Mouse (Mus musculus) lung, adult 2 months (tissue): ENCODE data around the gene Lep. TPM values are rescaled to one million over a fixed set of nuclear protein-coding genes. Genes with fewer than 3 reads are reported as not detected.
A peak's percentile ranks its signal among the peaks of the same experiment; 100 is the strongest.

ENCODE experiments used
- DNase-seq: peaks from one replicate; pipeline ENCODE4 v3.0.0; 2022
- H3K4me1 ChIP-seq: fragments of 200-500 bp; 2 replicates; pipeline ENCODE4 v1.6.1; 2011; ENCODE audit warnings: low read length; ENCODE audit not compliant: control insufficient read depth, insufficient read depth
- H3K4me3 ChIP-seq: fragments of 200-500 bp; replicated peaks from 2 replicates; pipeline ENCODE3; 2011; ENCODE audit warnings: low read depth, mild to moderate bottlenecking, control low read depth, low read length; ENCODE audit errors: extremely low read depth
- CTCF ChIP-seq: fragments of 200-500 bp; IDR thresholded peaks from 2 replicates; pipeline ENCODE4 v1.5.1; 2011; ENCODE audit warnings: mild to moderate bottlenecking, low read length, control low read depth; ENCODE audit not compliant: insufficient read depth
- POLR2A ChIP-seq: fragments of 200-500 bp; IDR thresholded peaks from 2 replicates; pipeline ENCODE4 v1.6.1; 2011; ENCODE audit warnings: low read depth, mild to moderate bottlenecking, control low read depth, low read length, borderline replicate concordance; ENCODE audit errors: extremely low read depth
- WGBS: fragments of 180-500 bp; shearing (Covaris S2); methylation state at CpG from one replicate; pipeline ENCODE4 v1.1.7; 2018; 5-methylcytosine and 5-hydroxymethylcytosine counted together
- polyA plus RNA-seq: library from polyadenylated mRNA; depleted of rRNA; stranded (reverse); fragments of >200 nt; gene quantifications from 2 replicates; pipeline ENCODE4 v1.2.3, GENCODE M21; 2012

The Lep gene
- polyA plus RNA-seq, 1 experiment = 1.6 TPM

DNA sequence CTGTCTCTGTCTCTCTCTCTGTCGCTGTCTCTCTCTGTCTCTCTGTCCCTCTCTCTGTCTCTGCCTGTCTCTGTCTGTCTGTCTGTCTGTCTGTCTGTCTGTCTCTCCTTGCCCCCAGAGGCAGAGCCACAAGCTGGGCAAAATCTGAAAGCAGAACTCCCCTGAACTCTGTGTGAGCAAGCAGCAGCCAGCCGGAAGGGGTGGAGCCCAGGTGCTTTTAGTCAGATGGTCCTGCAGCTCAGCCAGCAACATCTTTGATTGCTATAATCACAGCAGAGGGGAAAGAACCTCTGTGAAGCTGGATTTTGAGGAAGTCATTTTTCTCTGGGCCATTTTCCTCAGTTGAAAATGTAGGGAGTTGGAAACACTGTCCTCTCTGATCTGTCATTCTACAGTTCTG, 19.8 kb upstream of the Lep start:
- WGBS = 85% methylated on average over 2 of the region's 2 CpGs
- no peak for DNase-seq
- no peak for TF ChIP-seq CTCF
- no peak for TF ChIP-seq POLR2A
- H3K4me3 ChIP-seq = no peak overlapping the region
- H3K4me1 ChIP-seq = no peaks in the 10 kb centered on the region

DNA sequence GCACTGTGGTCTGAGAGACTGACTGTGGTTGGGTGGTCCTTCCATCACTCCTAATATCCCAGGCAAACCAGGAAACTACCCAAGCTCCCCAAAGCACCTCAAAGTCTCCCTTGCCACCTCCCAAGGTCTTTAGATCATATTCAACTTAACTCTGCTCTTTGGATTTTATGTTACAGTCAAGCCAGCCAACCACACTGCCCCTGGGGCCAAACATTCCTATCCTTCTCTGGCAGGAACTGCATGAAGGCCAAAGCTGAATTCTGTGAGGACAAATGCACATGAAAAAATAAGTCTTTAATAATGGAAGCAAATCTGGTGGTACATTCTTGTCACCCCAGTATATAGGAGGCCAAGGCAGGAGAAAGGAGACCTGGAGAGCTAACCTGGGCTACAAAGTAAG, 16.0 kb upstream of the Lep start:
- no peaks in the 10 kb centered on the region for H3K4me1 ChIP-seq
- no peak for DNase-seq
- TF ChIP-seq POLR2A (no peak), CTCF (no peak)
- no peak overlapping the region for H3K4me3 ChIP-seq

DNA sequence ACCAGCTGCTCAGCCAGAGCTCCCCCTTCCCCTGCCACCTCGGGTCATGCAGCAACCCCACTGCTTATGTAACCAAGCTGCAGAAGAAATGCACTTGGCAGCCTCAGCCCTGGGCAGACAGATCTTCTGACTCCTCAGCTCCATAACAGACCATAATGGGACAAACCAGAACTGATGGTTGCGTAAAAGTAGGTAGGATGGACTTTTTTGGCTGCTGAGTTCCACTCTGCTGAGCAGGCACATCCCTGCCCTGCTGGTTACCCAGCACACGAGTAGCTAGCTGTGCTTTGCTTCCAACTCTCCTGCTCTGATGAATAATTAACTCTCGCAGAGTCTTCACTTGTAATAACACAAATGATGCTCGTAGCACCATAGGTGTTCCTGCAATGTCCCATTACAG, 10.1 kb upstream of the Lep start:
- no peak for TF ChIP-seq POLR2A
- no peak for TF ChIP-seq CTCF
- Histone ChIP-seq H3K4me3 (no peak overlapping the region), H3K4me1 (no peaks in the 10 kb centered on the region)
- DNase-seq = no peak
- 62% methylated on average over 5 of the region's 5 CpGs for WGBS

DNA sequence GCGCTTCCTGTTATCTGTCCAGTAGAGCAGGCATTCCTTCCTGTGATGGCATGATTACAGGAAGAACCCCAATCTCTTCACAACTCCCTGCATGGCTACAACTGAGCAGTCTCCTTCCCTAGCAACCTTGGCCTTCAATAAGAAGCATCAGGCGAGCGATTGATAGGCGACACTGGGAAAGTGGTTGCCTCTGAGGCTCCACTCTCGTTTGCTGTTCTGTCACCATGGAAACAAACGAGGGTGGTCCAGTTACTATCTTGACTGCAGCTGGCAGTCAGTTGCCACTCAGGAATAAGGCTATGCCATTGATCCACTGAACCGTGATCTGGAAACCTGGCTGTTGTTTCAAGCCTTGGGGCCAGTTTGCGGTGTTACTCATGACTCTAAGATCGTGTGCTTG, 7.8 kb upstream of the Lep start:
- Histone ChIP-seq H3K4me1 (no peaks in the 10 kb centered on the region), H3K4me3 (no peak overlapping the region)
- no peak for DNase-seq
- no peak for TF ChIP-seq POLR2A
- no peak for TF ChIP-seq CTCF
- 62% methylated on average over 9 of the region's 9 CpGs for WGBS

DNA sequence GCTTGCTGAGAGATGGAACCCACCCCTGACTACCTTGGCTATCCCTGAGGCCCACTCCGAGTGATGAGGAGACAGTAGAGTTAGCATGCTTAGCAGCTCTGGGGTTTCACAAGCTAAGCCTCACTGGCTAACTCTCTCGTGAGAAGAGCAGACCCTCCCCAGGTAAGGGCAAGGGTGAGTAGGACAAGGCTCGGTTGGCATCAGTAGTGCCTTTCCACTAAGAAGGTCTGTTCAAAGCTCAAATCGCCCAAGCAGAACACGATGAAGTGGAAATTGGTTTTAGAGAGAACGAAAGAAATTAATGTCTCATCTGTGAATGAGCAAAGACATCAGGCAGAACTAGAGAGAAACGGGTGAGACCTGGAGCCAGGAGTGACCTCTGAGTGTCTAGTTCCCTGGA, 6.8 kb upstream of the Lep start:
- TF ChIP-seq POLR2A (no peak), CTCF (no peak)
- WGBS = 83% methylated on average over 7 of the region's 7 CpGs
- no peaks in the 10 kb centered on the region for H3K4me1 ChIP-seq
- H3K4me3 ChIP-seq = no peak overlapping the region
- no peak for DNase-seq

DNA sequence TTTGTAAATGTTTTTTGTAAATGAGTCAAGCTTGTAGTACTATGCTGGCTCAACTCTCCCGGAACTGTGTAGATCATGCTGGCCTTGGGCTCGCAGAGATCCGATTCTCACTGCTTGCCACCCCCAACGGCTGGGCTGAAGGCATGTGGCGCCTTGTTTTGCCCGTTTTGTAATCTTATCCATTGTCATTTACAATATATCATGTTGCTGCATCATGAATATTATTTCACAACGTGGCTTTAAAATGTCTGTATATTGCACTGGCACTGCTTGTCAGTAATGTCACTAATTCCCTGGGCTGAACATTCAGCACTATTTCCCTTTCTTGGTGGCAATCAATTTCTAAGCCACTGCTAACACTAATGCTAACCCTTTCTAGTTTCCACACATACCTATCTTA, 3.6 kb upstream of the Lep start:
- H3K4me3 ChIP-seq = no peak overlapping the region
- no peaks in the 10 kb centered on the region for H3K4me1 ChIP-seq
- 83% methylated on average over 7 of the region's 7 CpGs for WGBS
- no peak for DNase-seq
- no peak for TF ChIP-seq POLR2A
- TF ChIP-seq CTCF = no peak

DNA sequence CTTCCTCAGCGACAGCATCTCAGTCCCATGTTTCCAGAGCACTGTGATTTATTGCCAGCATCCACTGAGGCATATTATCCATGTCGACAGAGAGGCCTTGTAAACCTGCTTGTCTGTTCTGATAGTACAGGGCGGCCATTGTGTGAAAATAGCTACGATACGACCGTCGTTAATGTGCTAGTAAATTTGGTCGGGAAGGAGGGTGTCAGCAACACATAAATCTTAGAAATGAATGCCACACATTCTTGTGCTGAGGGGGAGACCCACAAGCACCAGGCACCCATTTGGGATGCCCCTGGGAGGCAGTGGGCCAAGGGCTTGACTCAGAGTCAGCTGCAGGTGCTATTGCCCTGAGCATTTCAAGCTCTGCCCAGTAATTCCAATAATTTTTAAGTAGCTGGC, 6.4 kb downstream of the Lep start:
- no peak for TF ChIP-seq POLR2A
- TF ChIP-seq CTCF = no peak
- H3K4me1 ChIP-seq = no peaks in the 10 kb centered on the region
- no peak overlapping the region for H3K4me3 ChIP-seq
- DNase-seq = peak; percentile 15
- 64% methylated on average over 8 of the region's 8 CpGs for WGBS

DNA sequence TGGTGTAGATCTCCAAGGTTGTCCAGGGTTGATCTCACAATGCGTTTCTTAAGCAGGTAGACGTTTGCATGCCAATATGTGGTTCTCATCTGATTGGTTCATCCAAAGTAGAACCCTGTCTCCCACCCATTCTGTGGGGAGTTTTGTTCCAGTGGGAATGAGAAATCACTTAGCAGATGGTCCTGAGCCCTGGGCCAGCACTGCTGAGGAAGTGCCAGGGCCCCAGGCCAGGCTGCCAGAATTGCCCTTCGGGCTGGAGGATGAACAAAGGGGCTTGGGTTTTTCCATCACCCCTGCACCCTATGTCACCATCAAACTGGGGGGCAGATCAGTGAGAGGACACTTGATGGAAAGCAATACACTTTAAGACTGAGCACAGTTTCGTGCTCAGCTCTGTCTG, 12.2 kb downstream of the Lep start:
- H3K4me1 ChIP-seq = no peaks in the 10 kb centered on the region
- WGBS = 86% methylated on average over 4 of the region's 4 CpGs
- no peak for DNase-seq
- TF ChIP-seq POLR2A (no peak), CTCF (no peak)
- no peak overlapping the region for H3K4me3 ChIP-seq

DNA sequence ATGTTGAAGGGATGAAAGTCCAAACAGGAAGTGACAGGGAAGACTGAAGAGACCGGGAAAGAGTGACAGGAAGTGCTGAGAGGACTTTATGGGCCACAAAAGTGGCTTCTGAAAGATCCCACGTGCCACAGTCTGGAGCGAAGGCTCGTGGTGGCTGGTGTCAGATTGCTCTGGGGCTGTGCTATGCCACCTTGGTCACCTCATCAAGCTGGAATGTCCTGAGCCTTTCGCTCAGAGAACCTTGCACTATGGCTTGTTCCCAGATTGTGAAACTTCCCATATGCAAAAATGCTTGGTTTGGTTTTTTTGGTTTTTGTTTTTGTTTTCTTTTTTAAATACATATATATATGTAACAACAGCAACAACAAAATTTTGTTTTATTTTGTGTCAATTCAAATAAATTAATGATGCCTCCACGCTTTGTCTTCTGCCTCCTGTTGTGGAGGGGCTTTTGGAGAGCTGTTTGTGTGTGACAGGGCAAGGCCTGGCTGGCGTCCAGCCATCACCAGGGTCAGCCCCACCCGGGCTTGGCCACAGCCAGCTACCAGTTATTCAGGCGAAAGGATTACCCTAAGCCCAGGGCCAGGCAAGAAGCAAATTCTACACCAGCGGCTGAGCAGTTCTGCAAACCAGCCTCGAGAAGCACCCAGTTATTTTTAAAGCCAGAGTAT, 13.6 kb downstream of the Lep start:
- H3K4me1 ChIP-seq = no peaks in the 10 kb centered on the region
- DNase-seq = no peak
- 54% methylated on average over 11 of the region's 11 CpGs for WGBS
- no peak overlapping the region for H3K4me3 ChIP-seq
- TF ChIP-seq POLR2A (no peak), CTCF (no peak)

DNA sequence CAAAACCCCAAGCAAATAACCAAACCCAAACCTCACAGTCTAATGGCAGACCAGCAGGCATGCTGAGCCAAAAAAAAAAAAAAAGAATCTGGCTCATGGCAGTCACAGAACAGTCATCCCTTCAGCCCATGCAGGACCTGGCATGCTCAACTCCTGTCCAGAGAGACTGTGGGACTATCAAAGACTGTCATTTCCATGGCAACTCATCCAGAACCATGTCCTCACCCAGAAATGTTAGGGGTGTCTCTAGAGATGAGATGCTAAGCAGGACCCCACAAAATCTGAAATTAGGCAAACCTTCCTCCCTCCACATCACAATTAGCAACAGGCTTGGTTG, 14.1 kb downstream of the Lep start:
- no peak for DNase-seq
- Histone ChIP-seq H3K4me3 (no peak overlapping the region), H3K4me1 (no peaks in the 10 kb centered on the region)
- TF ChIP-seq POLR2A (no peak), CTCF (no peak)

DNA sequence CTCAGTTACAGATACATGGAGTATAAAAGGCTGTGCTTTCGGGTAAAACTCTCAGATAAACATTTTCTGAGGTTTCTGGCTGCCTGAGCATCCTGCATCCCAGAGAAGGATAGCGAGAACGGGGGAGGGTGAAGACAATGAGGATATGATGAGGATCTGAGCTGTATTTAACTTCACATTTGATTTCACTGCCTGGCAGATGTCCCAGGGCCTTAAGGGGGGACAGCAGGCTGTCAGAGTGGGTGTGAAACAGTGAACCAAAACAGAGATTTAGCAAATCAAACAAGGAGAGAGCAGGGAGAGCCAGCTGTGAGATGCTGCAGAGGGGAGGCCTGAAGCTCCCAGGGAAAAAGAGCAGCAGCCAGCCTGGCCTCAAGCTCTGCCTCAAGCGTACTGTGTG, 19.3 kb downstream of the Lep start:
- Histone ChIP-seq H3K4me1 (no peaks in the 10 kb centered on the region), H3K4me3 (no peak overlapping the region)
- no peak for DNase-seq
- WGBS = 46% methylated on average over 4 of the region's 4 CpGs
- no peak for TF ChIP-seq CTCF
